Mouse (Mus musculus): ENCODE results near the gene Abcc5. TPM values are rescaled to one million over a fixed set of nuclear protein-coding genes. Genes with fewer than 3 reads are reported as not detected.

Gene Abcc5
- polyA plus RNA-seq, 1 experiment from 2014 or later: 76.2 TPM

DNA sequence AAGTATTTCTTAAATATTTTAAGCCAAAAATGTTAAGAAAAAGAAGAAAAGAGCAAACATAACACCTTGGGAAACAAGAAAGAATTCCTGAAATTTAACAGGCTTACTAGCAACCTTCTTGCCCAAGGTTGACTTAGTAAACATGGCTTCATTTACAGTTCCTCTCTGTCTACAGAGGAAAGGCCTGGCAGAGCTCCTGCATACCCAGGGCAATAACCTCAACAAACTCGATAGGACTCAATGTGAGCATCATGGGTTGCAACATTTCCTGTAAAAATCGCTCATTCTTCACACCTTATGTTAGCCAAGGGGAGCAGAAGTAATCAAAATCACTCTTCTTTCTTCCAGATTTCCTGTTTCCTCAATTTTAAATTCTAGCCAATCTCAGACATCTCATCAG is 8.1 kb downstream of the Abcc5 start:
- ATAC-seq (ENCODE audit: insufficient number of reproducible peaks, low FRiP score, low TSS enrichment, low read depth): no peak
- Histone ChIP-seq H3K4me1 (no peaks in the 10 kb centered on the region), H3K9me3 (no peaks in the 10 kb centered on the region), H3K9ac (no peak overlapping the region), H3K36me3 (peaks cover 34% of the 10 kb centered on the region), H3K27me3 (no peaks in the 10 kb centered on the region), H3K27ac (no peak overlapping the region), H3K4me3 (no peak overlapping the region), H3K4me2 (no peak overlapping the region)
- WGBS: 78% methylated on average over 2 of the region's 2 CpGs

DNA sequence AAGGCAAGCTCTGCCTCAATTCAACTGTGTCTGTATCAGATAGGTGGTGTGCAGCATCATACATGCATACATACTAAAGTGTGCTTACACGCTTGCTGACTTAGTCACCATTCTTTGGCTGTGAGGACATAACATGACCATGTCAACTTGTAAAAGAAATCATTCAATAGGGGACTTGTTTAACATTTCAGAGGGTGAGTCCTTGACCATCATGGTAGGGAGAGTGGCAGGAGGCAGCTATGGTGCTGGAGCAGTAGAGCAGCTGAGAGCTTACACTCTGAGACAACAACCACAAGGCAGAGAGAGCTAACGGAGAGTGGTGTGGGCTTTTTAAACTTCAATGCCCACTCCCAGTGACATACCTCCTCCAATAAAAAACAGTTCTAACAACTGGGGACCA is 9.9 kb downstream of the Abcc5 start:
- H3K9ac ChIP-seq: no peak overlapping the region
- no peak overlapping the region for H3K27ac ChIP-seq
- H3K4me2 ChIP-seq: no peak overlapping the region
- no peaks in the 10 kb centered on the region for H3K4me1 ChIP-seq
- H3K9me3 ChIP-seq: no peaks in the 10 kb centered on the region
- no peak overlapping the region for H3K4me3 ChIP-seq
- H3K36me3 ChIP-seq: peaks cover 24% of the 10 kb centered on the region
- 87% methylated on average over 2 of the region's 2 CpGs for WGBS
- no peaks in the 10 kb centered on the region for H3K27me3 ChIP-seq
- ATAC-seq (ENCODE audit: insufficient number of reproducible peaks, low FRiP score, low TSS enrichment, low read depth): no peak

DNA sequence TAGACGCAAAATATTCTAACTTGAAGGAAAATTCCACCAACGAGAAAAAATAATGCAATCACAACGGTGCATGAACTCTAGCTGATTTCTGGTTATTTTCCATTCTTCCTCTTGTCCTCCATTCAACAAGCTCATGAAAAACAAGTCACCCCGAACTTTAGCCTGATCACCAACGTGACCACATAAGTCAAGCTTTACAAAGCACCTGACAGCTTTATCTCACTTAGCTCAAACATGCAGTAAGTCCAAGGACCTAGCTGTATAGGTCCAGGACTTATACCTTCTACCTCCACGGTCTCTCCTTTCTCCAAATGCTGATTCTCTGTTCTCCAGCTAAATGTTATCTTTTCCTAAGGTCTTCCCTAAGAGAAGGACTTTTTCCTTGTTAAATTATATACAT is 10.4 kb downstream of the Abcc5 start:
- no peak overlapping the region for H3K9ac ChIP-seq
- H3K4me2 ChIP-seq: no peak overlapping the region
- ATAC-seq (ENCODE audit: insufficient number of reproducible peaks, low FRiP score, low TSS enrichment, low read depth): no peak
- no peaks in the 10 kb centered on the region for H3K27me3 ChIP-seq
- H3K27ac ChIP-seq: no peak overlapping the region
- no peaks in the 10 kb centered on the region for H3K4me1 ChIP-seq
- H3K4me3 ChIP-seq: no peak overlapping the region
- peaks cover 20% of the 10 kb centered on the region for H3K36me3 ChIP-seq
- WGBS: 88% methylated on average over 6 of the region's 6 CpGs
- no peaks in the 10 kb centered on the region for H3K9me3 ChIP-seq

DNA sequence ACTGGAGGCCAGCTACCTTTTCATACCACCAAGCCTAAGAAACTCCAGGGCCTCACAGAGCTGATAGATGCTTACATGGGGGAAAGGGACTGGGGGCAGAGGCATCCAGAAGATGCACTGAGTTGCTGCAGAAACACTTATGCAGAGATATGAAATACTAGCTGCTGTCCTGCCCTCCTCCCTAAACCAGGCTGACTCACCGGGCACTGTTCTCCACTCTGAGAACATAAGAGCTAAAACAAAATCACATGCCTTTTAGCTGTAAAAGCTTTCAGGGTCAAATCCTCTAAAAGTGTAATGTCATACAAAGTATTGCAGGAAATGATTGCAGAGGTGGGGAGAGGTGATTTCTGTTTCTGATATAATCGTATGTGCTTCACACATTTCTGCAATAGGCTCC is 11.0 kb downstream of the Abcc5 start:
- H3K9me3 ChIP-seq: no peaks in the 10 kb centered on the region
- H3K36me3 ChIP-seq: peaks cover 17% of the 10 kb centered on the region
- no peak overlapping the region for H3K27ac ChIP-seq
- 73% methylated on average over 2 of the region's 2 CpGs for WGBS
- H3K4me3 ChIP-seq: no peak overlapping the region
- no peak overlapping the region for H3K9ac ChIP-seq
- H3K27me3 ChIP-seq: no peaks in the 10 kb centered on the region
- no peak overlapping the region for H3K4me2 ChIP-seq
- H3K4me1 ChIP-seq: no peaks in the 10 kb centered on the region
- ATAC-seq (ENCODE audit: insufficient number of reproducible peaks, low FRiP score, low TSS enrichment, low read depth): no peak

DNA sequence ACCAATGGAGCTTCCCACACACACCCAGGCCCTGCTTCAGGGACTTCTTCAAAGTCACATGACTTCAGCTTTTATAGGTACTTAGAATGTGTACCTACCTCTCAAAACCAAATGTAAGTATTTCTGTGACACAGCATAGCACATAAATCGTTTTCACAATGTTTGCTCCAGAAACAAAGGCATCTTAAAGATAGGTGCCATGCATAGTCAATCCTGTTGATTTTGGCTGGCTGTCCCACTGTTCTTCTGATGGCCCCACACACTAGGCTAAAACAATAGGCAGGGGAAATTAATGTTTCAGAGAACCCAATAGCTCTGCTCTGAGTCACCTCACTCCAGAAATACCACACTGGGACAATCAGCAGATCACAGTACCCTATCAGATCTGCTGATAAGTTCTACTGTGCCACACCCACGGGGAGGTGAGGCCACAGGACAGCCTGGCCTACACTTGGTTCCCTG is 12.3 kb downstream of the Abcc5 start:
- Histone ChIP-seq H3K4me2 (no peak overlapping the region), H3K4me3 (no peak overlapping the region), H3K27ac (no peak overlapping the region), H3K36me3 (peaks cover 16% of the 10 kb centered on the region), H3K9me3 (no peaks in the 10 kb centered on the region), H3K27me3 (no peaks in the 10 kb centered on the region), H3K9ac (no peak overlapping the region), H3K4me1 (no peaks in the 10 kb centered on the region)
- no peak for ATAC-seq (ENCODE audit: insufficient number of reproducible peaks, low FRiP score, low TSS enrichment, low read depth)
- 68% methylated on average over 2 of the region's 2 CpGs for WGBS

DNA sequence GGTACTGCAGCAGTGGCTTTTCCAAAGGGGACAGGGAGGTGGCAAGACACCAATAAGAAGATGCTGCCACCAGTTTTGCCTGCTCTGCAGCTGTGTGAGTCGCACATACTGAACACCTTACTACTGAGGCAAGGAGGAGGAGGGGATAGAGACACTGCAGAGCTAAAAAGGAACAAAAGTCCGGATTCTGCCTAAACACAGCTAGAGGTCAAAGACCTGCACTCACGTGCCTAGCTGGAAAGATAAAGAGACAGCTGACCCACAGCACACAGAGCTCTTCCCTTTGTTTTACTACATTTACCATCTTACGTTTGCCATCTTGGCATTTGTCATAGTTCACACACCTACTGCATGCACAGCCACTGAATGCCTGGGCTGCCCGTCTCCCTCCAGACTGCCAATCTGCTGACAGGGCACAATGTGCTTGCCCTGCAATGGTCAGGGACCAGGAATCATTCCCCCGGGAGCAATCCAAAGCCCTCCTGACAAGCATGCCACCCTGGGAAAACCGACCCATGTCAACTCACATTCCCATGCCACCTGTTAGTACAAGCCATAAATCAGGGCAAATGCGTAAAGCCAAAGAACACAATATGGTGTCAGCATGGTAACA is 14.1 kb downstream of the Abcc5 start:
- Histone ChIP-seq H3K27ac (no peak overlapping the region), H3K4me3 (no peak overlapping the region), H3K27me3 (no peaks in the 10 kb centered on the region), H3K9me3 (no peaks in the 10 kb centered on the region), H3K36me3 (peaks cover 6% of the 10 kb centered on the region; the same call in 1 of the 2 replicates), H3K4me2 (no peak overlapping the region), H3K4me1 (no peaks in the 10 kb centered on the region), H3K9ac (no peak overlapping the region)
- no peak for ATAC-seq (ENCODE audit: insufficient number of reproducible peaks, low FRiP score, low TSS enrichment, low read depth)
- WGBS: 86% methylated on average over 8 of the region's 8 CpGs

DNA sequence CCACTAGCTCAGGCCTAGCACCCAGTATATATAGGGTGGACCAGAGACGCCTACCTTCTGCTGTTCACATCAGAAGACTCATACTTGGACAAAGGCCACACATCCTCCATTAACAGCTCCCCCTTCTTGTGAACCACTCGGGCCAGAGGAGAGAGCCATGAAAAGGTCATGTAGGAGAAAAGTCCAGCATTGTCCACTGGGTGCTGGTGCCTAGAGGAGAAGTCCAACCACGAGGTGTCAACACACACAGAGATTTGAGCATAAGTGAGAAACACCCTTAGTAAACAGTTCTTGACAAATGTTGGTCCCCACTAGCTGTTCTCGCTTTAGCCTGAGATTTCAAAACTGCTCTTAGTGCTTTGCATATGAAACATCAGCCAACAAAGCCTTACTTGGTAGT is 20.9 kb downstream of the Abcc5 start:
- no peak overlapping the region for H3K9ac ChIP-seq
- H3K27me3 ChIP-seq: no peaks in the 10 kb centered on the region
- WGBS: 87% methylated on average over 4 of the region's 4 CpGs
- H3K27ac ChIP-seq: no peak overlapping the region
- no peak for ATAC-seq (ENCODE audit: insufficient number of reproducible peaks, low FRiP score, low TSS enrichment, low read depth)
- no peaks in the 10 kb centered on the region for H3K9me3 ChIP-seq
- H3K36me3 ChIP-seq: peaks cover 36% of the 10 kb centered on the region
- H3K4me1 ChIP-seq: no peaks in the 10 kb centered on the region
- H3K4me3 ChIP-seq: no peak overlapping the region
- H3K4me2 ChIP-seq: no peak overlapping the region

DNA sequence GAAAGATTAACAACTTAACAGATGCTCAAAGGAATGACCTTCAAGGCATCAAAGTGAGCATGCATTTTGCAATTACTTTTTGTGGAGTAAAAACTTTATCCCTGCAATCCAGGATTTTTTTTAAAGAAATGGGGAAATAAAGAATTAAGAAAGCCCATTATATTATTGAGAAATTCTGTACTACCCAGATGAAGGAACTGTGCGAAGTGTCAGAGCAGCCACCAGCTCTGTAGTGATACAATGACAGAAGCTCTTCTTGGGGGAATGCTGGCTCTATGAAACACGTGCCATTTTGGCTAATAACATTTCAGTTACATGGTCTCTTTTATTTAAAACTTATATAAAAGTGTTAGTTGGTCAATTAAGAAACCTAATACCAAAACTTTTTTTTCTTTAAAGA is 22.9 kb downstream of the Abcc5 start:
- Histone ChIP-seq H3K27me3 (no peaks in the 10 kb centered on the region), H3K27ac (no peak overlapping the region), H3K4me1 (no peaks in the 10 kb centered on the region), H3K9me3 (no peaks in the 10 kb centered on the region), H3K4me3 (no peak overlapping the region), H3K36me3 (peaks cover 53% of the 10 kb centered on the region), H3K4me2 (no peak overlapping the region), H3K9ac (no peak overlapping the region)
- no peak for ATAC-seq (ENCODE audit: insufficient number of reproducible peaks, low FRiP score, low TSS enrichment, low read depth)
- WGBS: 83% methylated on average over 2 of the region's 2 CpGs

DNA sequence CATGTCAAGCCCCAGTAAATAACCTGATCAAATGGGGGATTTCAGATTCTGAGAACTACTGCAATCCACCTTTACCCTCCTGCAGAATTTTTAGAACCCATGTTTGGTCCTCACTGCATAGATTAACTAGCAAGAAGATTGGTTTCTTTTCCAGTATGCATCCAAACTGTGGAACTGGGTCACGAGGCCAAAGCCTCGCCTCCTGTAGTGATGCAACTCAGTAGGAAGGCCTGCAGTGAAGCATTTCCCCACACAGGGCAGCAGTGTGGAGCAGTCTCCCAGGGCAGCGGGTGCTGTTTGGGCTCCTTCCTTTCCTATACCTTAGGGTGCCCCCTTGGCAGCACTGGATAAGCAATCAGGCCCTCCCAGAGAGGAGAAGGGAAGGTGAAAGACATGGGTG is 24.6 kb downstream of the Abcc5 start:
- peaks cover 65% of the 10 kb centered on the region for H3K36me3 ChIP-seq
- no peak overlapping the region for H3K4me3 ChIP-seq
- H3K27ac ChIP-seq: no peak overlapping the region
- no peaks in the 10 kb centered on the region for H3K27me3 ChIP-seq
- H3K9me3 ChIP-seq: no peaks in the 10 kb centered on the region
- no peak overlapping the region for H3K4me2 ChIP-seq
- WGBS: 77% methylated on average over 3 of the region's 3 CpGs
- no peak overlapping the region for H3K9ac ChIP-seq
- no peaks in the 10 kb centered on the region for H3K4me1 ChIP-seq
- no peak for ATAC-seq (ENCODE audit: insufficient number of reproducible peaks, low FRiP score, low TSS enrichment, low read depth)

DNA sequence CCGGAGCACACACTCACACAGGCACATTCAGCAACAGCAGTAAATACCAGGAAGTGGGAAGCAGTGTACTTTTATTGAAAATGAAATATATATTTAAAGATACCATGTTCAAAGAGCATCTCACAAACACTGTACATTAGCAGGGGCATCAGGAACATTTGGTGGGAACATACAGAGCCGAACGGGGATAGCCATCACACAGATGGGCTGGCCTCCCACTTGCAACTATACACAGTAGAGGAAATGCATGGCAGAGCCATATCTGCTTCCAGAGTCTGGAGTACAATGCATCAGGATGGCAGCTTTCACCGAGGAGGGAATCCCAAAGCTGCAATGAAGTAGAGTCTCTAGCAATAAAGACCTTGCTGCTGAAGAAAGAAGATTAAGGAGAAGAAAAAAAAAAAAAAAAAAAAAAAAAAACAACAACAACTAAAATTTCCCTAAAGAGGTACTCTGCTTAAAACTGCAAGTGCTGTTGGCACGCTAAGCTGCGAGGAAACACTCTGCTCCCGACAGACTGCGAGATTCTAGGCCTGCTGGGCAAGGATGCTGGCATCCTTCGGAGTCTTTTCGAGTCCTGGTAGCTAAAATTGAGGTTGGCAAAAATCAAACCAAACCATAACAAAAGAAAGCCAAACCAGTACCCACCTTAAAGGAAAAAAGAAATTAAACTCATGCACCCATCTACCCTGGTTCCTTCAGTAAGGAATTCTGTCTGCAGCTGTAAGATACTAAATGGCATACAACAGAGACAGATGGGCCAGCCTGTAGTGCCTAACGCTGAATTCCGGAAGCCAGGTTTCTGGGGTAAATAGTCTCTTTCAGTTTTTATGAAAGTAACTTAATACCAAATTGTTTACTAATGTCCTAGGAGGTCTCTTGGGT is 25.2 kb downstream of the Abcc5 start:
- no peak overlapping the region for H3K4me2 ChIP-seq
- H3K27me3 ChIP-seq: no peaks in the 10 kb centered on the region
- WGBS: 91% methylated on average over 12 of the region's 12 CpGs
- no peak overlapping the region for H3K9ac ChIP-seq
- no peaks in the 10 kb centered on the region for H3K4me1 ChIP-seq
- no peak overlapping the region for H3K27ac ChIP-seq
- no peak overlapping the region for H3K4me3 ChIP-seq
- H3K36me3 ChIP-seq: peaks cover 70% of the 10 kb centered on the region
- no peaks in the 10 kb centered on the region for H3K9me3 ChIP-seq
- ATAC-seq (ENCODE audit: insufficient number of reproducible peaks, low FRiP score, low TSS enrichment, low read depth): no peak

DNA sequence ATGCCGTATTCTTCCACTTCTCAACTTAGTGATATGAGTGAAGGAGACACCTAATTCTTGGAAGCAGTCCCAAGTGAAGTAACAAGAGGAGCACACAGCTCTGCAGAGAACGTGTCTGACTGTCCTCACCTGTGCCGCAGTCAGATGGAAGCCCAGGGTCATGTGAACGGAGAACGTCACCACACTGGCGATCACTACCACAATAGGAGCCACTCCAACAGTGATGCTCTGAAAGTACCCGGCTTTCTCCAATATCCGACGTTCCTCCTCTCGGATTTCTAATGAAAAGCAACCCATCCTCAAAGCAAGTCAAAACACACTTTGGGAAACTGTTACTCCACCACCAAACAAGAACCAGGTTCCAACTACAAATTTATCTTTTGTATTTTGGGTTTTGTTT is 29.3 kb downstream of the Abcc5 start:
- H3K4me2 ChIP-seq: no peak overlapping the region
- WGBS: 94% methylated on average over 10 of the region's 10 CpGs
- no peak for ATAC-seq (ENCODE audit: insufficient number of reproducible peaks, low FRiP score, low TSS enrichment, low read depth)
- H3K36me3 ChIP-seq: peaks cover 69% of the 10 kb centered on the region
- no peaks in the 10 kb centered on the region for H3K4me1 ChIP-seq
- H3K27ac ChIP-seq: no peak overlapping the region
- no peaks in the 10 kb centered on the region for H3K27me3 ChIP-seq
- no peaks in the 10 kb centered on the region for H3K9me3 ChIP-seq
- no peak overlapping the region for H3K4me3 ChIP-seq
- no peak overlapping the region for H3K9ac ChIP-seq

DNA sequence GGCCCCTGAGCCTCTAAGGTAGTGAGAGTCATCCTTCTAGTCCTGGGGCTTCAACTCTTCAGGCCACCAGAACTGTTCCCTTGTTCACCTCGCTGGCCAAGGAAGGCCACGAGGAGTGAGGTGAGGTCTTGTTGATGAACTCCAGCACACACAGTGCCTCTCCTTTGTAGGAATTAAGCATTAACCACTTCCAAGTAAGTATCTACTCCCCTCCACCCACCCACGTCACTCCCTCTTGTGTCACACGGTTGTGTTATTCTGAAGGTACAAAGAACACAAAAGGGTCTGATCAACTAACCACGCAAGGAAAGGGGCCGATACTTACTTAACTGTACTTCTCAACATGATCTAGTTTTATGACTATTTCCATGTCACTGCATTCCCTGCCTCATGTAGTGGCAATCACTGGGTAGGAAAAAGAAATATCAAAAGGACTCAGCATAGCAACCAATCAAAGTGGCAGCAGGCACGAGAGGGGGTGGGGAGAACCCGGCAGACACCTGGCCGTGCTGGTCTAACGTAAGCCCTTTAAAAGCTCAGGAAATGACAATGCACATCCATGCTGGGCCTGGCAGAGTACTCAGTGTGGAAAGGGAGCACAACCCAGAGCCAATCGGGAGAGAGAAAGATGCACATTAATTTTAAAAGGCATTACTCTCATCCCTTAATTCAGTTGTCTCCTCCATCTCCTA is 30.8 kb downstream of the Abcc5 start:
- Histone ChIP-seq H3K4me2 (no peak overlapping the region), H3K4me3 (no peak overlapping the region), H3K27me3 (no peaks in the 10 kb centered on the region), H3K9ac (no peak overlapping the region), H3K9me3 (no peaks in the 10 kb centered on the region), H3K36me3 (peaks cover 77% of the 10 kb centered on the region), H3K27ac (no peak overlapping the region), H3K4me1 (no peaks in the 10 kb centered on the region)
- WGBS: 86% methylated on average over 11 of the region's 11 CpGs
- ATAC-seq (ENCODE audit: insufficient number of reproducible peaks, low FRiP score, low TSS enrichment, low read depth): no peak
